Mouse (Mus musculus) lung, postnatal 14 days (tissue): ENCODE data around the gene Snx33.
"Not testable (repeated sequence)": the region's sequence is repeated elsewhere in the genome, so short reads cannot be mapped to it uniquely, and the experiment has no call there.

ENCODE experiments used
- DNase-seq: peaks from one replicate; pipeline ENCODE4 v3.0.0; 2021

Gene Snx33

DNA sequence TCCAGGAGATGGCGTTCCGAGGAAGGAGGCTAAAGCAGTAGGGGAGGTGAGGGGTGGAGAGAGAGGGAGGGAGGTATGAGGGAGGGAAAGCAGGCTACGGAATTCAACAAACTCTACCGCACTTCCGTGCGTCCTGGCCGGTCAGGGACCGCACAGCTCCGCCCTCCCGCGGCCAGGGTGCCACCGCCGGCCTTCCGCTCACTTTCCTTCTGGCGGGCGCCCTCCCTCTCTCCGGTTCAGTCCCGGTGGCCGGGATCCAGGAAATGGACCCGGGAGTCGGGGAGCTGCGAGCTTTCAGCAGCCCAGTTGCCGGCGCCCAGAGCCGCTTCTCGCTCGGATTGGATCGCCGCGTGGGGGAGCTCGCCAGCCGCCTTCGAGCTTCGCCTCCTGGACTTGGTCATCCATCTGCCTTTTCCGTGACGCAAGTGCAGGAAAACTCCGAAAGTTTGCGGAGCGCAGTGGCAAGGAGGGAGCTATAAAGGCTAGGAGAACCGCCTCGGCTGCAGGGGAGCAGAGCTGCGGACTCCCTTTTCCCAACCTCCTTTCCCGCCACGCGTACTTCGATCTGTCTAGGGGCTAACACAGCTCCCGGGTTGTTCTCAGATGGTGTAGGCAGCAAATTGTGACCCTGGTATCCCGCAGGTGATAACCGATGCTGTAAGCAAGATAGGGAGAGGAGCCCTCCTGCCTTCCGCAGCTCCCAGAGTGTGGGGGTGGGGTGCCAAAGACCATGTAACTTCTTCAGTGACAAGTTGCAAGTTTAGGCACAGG lies at the start of gene Snx33:
Gene Snx33 (minus strand): TSS at position 331 of the 771 bp plus-strand sequence.
- DNase-seq, result peak; percentile 97

DNA sequence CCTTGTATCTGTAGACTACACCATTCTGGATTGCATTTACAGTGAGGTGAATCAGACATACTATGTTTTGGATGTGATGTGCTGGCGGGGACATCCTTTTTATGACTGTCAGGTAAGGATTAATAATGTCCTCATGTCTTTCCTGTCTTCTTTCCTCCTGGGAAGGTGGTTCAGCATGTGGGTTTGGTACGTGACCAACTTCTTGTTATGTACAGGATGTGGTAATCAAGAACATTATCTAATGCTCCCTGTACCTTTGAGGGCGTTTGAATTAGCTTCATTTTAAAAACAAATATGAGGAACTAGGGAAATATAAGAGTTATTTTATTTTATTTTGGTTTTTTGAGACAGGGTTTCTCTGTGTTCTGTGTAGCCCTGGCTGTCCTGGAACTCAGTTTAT lies 47.0 kb upstream of the Snx33 start:
- DNase-seq, result no peak

- no peak for DNase-seq
Observed at GRCm38 (mm10) chr9:56973960-56974524, 45.9 kb upstream of the Snx33 start.

DNA sequence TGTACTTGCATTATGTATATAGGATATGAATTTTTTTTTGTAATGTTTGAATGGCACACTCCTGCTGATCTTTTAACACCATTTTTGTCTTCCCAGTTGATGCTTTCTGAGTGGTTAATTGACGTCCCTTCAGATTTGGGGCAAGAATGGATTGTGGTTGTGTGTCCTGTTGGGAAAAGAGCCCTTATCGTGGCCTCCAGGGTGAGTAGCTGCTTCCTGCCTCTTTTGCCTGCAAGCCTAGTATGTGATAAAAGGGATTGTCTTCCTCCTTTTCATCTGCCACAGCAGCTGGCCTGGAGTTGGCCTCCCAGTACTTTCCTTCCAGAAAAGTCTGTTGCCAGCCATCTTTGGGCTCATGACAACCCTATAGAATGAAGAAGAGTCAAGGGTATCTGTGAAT lies 42.0 kb upstream of the Snx33 start:
- DNase-seq, result no peak

- DNase-seq, result no peak
Observed at GRCm38 (mm10) chr9:56961591-56961990, 33.4 kb upstream of the Snx33 start.

- DNase-seq, result no peak
Observed at GRCm38 (mm10) chr9:56958689-56959088, 30.5 kb upstream of the Snx33 start.

DNA sequence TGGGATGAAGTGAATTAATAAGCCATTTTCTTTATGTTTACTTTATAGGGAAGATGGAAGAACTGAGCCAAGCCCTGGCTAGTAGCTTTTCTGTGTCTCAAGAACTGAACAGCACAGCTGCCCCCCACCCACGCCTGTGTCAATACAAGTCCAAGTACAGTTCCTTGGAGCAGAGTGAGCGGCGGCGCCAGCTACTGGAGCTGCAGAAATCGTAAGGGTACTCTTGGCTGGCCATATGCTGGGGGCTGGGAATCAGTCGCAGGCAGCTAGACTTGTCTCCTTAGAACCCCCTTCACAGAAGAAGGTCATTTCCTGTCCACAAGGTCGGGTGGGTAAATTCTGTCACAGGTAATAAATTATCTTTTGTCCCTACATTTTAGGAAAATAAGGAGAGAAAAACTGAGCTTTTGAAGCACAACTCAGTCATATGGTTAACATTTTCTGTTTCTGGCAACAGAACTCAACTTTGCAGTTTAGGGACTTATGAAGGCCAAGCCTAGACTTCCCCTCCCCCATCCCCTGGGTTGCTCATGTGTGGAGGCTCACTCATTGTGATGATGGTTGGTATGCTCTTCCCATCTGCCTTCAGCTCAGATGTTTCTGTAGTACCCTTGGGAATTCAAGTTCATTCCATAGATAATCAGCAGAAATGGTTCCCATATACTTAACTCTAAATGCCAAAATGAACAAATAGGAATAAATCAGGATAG lies 28.9 kb upstream of the Snx33 start:
- no peak for DNase-seq

DNA sequence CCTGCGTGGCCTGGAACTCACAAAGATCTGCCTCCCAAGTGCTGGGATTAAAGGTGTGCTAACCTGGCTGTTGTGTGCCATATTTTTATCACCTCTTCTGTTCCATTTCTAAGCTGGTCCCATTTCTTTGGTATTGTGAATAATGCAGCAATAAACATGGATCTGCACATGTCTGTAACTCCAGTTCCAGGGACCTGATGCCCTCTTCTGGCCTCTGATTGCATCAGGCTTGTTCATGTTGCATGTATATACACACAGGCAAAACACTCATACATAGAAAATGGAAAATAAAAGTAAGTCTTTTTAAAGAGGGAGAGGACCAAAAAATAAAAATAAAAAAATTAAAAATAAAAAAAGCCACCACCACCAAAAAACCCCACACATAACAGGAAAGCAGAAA lies 25.4 kb upstream of the Snx33 start:
- DNase-seq, result no peak

GRCm38 (mm10) chr9:56950414-56951400 lies 22.5 kb upstream of the Snx33 start, which contains the start of gene Snupn:
Gene Snupn (plus strand): TSS chr9:56950878.
- peak; percentile 98 for DNase-seq

DNA sequence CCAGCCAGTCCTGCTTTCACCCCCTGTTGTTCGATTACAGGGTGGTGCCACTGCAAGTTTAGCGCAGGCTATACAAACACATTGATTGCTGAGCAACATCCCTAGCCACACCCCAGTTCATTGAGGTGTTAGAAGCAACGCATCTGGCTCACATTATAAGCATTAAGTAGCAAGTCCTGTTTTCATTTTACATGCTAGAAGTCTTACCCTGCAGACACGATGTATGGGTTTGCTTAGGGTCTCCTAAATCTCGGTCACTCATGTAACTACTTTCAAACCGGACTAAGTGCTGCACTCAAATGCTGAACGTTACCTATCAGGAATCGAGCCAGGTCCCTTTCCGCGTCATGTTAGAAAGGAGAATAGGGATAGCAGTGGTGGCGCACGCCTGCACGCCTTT lies 21.6 kb upstream of the Snx33 start:
- DNase-seq, result no peak

DNA sequence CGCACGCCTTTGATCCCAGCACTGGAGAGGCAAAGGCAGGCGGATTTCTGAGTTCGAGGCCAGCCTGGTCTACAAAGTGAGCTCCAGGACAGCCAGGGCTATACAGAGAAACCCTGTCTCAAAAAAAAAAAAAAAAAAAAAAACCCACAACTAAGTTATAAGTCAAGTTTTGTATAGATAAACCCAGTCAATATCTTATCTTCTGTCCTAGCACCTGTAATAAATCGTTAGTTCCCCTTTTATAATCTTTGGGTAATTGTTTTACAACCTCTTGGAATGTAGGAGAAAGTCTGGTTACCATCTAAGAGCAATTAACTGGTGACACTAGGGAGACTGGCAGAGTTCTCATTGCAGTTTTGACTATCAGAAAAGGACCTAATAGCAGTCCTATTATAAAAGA lies 20.5 kb upstream of the Snx33 start:
- not testable (repeated sequence) for DNase-seq

- DNase-seq, result peak; percentile 63
Observed at GRCm38 (mm10) chr9:56947481-56947880, 19.3 kb upstream of the Snx33 start.

DNA sequence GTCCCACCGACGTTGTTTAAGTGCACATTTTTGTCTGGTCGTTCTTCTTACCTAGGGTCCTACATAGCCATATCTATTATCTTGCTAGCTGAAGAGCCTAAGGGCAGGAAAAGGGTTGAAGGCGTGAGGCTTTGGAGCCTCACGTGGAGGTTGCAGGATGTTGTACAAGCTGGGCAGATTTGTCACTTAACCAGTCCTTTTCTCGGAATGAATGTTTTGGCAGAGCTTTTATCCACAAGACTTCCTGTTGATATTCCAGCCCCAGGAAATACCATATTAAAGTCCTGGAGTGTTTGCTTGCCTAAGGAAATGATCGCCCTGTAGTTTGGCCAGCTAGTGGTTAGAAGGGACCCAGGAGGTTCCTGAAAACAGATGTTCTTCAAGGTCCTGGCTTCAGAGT lies 10.2 kb upstream of the Snx33 start:
- no peak for DNase-seq

DNA sequence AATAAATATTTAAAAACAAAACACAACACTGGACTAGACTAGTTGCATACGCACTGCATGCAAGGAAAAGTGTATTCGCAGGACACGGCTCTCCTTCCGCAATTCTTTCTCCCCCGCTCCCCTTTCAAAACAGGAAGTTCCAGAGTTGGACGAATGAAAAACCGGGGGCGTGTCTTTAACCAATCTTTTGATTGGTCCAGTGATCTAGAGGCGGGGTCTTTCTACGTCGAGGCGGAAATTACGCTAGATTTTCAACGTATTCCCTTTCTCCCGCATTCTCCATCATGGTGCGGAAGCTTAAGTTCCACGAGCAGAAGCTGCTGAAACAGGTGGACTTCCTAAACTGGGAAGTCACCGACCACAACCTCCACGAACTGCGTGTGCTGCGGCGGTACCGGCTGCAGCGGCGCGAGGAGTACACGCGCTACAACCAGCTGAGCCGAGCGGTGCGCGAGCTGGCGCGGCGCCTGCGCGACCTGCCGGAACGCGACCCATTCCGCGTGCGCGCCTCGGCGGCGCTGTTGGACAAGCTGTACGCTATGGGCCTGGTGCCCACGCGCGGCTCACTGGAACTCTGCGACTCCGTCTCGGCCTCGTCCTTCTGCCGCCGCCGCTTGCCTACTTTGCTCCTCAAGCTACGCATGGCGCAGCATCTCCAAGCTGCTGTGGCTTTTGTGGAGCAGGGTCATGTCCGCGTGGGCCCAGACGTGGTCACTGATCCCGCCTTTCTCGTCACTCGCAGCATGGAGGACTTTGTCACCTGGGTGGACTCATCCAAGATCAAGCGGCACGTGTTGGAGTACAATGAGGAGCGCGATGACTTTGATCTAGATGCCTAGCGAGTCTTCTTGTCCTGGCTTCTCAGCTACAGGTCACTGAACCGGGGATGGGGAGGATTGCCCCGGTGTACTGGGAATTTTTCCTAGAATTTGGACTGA lies 9.3 kb upstream of the Snx33 start, which contains the start of gene Imp3:
Gene Imp3 (plus strand): TSS at position 253 of the 938 bp plus-strand sequence.
- DNase-seq, result peak; percentile 90

GRCm38 (mm10) chr9:56936861-56937222 lies 8.7 kb upstream of the Snx33 start:
- no peak for DNase-seq

DNA sequence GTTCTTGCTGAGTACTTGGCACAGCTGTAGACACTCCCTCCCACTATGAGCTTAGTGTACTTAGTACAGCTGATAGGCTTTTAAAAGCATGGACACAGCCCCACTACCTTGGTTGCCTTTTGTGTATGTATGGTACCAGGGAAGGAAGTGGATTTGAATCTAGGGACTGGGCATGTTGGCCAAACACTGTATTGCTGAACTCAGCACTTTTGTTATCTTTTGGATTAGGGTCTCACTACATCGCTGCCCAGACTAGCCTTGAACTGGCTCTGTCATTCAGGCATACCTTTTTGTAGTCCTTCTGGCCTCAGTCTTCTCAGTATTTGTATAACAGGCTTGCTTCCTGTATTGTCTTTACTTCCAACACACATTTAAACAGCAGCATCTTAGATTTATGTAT lies 2.4 kb upstream of the Snx33 start:
- DNase-seq, result no peak

- DNase-seq, result no peak
Observed at GRCm38 (mm10) chr9:56929496-56929895, 1.3 kb upstream of the Snx33 start.

DNA sequence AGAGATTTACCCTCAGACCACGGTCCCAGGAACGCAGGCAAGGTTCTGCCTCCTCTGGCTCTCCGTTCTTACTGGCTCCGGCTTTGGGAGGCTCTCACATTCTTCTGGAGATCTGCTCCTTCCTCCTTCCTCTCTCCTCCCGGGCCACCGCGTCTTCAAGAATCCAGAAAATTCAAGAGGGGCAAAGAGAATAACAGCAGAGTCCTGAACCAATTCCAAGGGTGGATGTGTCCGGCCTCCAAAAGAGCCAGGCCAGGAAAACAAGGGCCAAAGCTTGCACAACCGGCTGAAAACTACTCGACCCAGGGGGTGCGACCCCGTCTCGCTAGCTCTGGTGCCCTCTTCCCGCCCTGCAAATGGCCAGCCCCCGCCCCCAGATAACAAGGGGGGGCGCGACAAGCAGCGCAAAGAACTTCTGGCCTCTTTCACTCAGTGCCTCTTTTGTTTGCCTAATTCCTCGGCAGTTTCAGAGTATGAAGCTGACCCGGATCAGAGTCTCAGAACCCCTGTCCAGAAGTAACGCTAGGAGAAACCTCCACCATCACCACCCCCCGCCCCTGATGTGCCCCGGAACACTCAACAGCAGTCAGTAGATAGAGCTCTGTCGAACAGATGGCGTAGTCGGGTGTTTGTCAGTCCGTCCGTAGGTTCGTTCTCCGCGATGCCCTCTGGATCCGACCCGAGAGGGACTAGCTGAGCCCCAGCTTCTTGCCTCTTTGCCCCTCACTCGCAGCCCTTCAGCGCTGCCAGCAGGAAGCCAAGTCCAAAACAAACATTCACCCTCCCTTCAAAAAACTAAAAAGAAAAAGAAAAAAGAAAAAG lies 769 bp downstream of the Snx33 start:
- peak; percentile 69 for DNase-seq

GRCm38 (mm10) chr9:56926387-56926786 lies 1.8 kb downstream of the Snx33 start:
- DNase-seq, result no peak

GRCm38 (mm10) chr9:56926025-56926360 lies 2.2 kb downstream of the Snx33 start:
- no peak for DNase-seq
